Mouse (Mus musculus): ENCODE data around the gene Insr. TPM values are rescaled to one million over a fixed set of nuclear protein-coding genes. Genes with fewer than 3 reads are reported as not detected.

The Insr gene
- 1 to 10 TPM in 1 of 2 experiments, under 1 TPM in 1; 0.23 to 3.8 TPM for polyA plus RNA-seq (2012; fragmentation: generic; extraction: Trizol)

DNA sequence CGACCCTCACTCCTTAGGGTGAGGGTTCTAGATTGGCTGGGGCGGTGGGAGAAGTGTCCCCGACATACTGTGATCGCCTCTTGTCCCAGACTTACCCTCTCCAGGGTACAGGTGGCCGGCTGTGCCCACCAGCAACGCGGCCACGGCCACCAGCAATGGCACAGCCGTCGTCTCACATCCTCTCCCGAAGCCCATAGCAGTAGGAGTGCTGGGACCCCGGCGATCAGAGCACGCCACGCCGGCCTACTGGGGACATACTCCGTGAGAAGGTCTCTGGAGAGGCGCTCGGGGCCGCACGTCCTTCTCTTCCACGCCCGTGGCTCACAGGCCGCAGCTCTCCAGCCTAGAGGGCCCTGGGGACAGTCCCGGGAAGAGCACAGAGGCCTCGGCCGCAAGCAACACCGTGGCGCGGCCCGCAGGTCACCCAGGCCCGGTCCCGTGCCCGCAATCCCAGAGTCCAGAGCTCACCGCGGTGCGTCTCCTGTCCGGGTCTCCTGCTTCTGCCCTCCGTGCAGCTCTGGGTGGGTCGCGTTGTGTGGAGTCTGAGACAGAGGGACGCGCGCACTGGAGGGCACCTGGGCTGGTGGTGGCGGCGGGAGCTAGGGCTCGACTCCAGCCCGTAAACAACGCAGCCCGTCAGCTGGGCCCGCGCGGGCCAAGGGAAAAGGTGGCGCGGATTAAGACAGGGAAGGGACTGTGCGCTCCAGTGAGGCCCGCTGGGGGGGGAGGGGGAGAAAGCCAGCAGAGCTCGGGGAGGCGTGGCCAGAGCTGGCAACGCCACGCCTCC, at the start of gene Insr:
Gene Insr (minus strand): TSS at position 684 of the 787 bp plus-strand sequence.

Other genes with a start within 250 kb of the Insr start
- not detected for gene A430078G23Rik, start 73.8 kb upstream of the Insr start, polyA plus RNA-seq (2012; fragmentation: generic; extraction: Trizol)
- gene Arhgef18, start 113.4 kb upstream of the Insr start, polyA plus RNA-seq (2012; fragmentation: generic; extraction: Trizol), result 10 to 100 TPM in 1 of 2 experiments, 1 to 10 TPM in 1; 5.3 to 13.2 TPM
- gene Pex11g, start 188.1 kb upstream of the Insr start, polyA plus RNA-seq (2012; fragmentation: generic; extraction: Trizol), result 1 to 10 TPM; 1.5 to 6.0 TPM
- gene Tex45, start 191.2 kb upstream of the Insr start, polyA plus RNA-seq (2012; fragmentation: generic; extraction: Trizol), result not detected
- 10 to 100 TPM; 37.6 to 70.1 TPM for gene Zfp358, start 213.5 kb upstream of the Insr start, polyA plus RNA-seq (2012; fragmentation: generic; extraction: Trizol)
- 10 to 100 TPM; 24.2 to 49.7 TPM for gene Mcoln1, start 220.8 kb upstream of the Insr start, polyA plus RNA-seq (2012; fragmentation: generic; extraction: Trizol)
- 10 to 100 TPM in 1 of 2 experiments, 1 to 10 TPM in 1; 8.8 to 24.0 TPM for gene Pnpla6, start 235.8 kb upstream of the Insr start, polyA plus RNA-seq (2012; fragmentation: generic; extraction: Trizol)